Mouse (Mus musculus): ENCODE results near the gene Olfr730. TPM values are rescaled to one million over a fixed set of nuclear protein-coding genes. Genes with fewer than 3 reads are reported as not detected.

Olfr730 gene
- total RNA-seq (2022) = not detected

DNA sequence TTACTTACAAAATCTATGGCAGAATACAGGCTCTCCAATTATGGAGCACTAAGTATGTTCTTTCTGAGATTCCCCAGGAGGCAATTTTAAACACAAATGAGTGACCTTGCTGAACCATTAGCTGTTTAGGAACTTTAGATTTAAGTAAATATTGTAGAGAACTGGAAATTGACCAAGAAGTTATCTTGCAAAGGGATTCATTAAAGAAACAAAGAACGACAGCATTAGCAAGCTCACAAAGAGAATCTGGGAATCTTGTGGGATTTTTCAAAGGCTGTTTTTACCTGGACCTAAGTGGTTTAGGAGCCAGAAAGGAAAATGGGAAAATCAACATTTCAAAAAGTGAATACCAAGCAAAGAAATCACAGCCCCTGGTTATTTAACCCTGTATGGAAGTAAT is at the start of gene Olfr730:
Olfr730 (minus strand) TSS at position 101 of the 400 bp plus-strand sequence.
- no peak for DNase-seq (ENCODE audit: low spot score in 2 of 2)

DNA sequence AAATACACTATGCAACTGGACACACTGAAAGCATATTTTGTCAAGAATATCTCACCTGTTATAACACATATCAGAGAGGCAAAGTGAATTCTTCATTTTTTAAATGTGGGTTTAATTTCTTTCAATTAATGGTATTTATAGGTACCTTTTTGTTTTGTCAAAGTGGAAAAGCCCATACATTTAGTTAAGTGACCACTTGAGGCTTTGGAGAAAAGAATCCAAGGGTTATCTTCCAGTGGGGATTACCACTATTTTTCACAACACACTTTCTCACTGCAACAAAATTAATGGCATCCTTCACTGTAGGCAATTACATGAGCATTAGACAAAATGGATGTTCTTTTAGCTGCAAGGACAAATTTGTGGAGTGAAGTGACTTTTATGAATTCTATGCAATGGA is 35.2 kb downstream of the Olfr730 start, which contains the start of gene Olfr729:
Olfr729 (minus strand) TSS at position 101 of the 400 bp plus-strand sequence.
- no peak for DNase-seq (ENCODE audit: low spot score in 2 of 2)

DNA sequence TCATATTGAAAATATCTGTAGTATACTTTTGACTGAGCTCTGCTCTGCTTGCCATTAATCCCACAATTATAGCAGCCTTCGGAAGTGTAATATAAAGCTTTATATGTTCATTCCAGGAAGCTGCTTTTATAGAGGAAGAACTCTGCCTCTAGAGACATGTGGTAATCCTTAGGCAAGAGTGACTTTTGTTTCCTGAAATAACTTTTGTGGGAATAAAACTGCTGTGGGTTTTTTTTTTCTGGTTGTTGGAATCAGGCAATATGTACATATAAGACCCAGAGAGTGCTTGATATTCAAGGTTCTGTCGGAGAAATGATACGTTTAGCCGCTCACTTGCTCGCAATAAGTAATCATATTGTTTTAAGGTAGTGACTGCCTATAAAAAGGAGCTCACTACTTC is 45.4 kb downstream of the Olfr730 start, which contains the start of gene Olfr728:
Olfr728 (minus strand) TSS at position 101 of the 400 bp plus-strand sequence.
- DNase-seq (ENCODE audit: low spot score in 2 of 2) = no peak

Other genes with a start within 250 kb of the Olfr730 start
- not detected for gene Olfr724, start 224.9 kb downstream of the Olfr730 start, total RNA-seq (2022)
- not detected for gene Olfr725, start 147.8 kb downstream of the Olfr730 start, total RNA-seq (2022)
- gene Olfr726, start 97.2 kb downstream of the Olfr730 start, total RNA-seq (2022) = not detected
- gene Olfr727, start 65.0 kb downstream of the Olfr730 start, total RNA-seq (2022) = not detected
- gene Olfr728, start 45.5 kb downstream of the Olfr730 start, total RNA-seq (2022) = not detected
- gene Olfr729, start 35.3 kb downstream of the Olfr730 start, total RNA-seq (2022) = not detected
- gene Olfr731, start 53.7 kb upstream of the Olfr730 start, total RNA-seq (2022) = not detected
- not detected for gene Olfr732, start 96.0 kb upstream of the Olfr730 start, total RNA-seq (2022)
- gene Olfr733, start 113.3 kb upstream of the Olfr730 start, total RNA-seq (2022) = not detected
- gene Olfr734, start 138.6 kb upstream of the Olfr730 start, total RNA-seq (2022) = not detected
- gene Olfr735, start 160.7 kb upstream of the Olfr730 start, total RNA-seq (2022) = not detected
- gene Tlr11, start 169.7 kb upstream of the Olfr730 start, total RNA-seq (2022) = not detected
- not detected for gene Olfr736, start 193.0 kb upstream of the Olfr730 start, total RNA-seq (2022)
- not detected for gene Olfr738, start 219.4 kb upstream of the Olfr730 start, total RNA-seq (2022)
- not detected for gene Olfr739, start 230.4 kb upstream of the Olfr730 start, total RNA-seq (2022)